Mouse (Mus musculus) bone marrow, adult 2 months (tissue): ENCODE data around the gene Adgrg1. TPM values are rescaled to one million over a fixed set of nuclear protein-coding genes. Genes with fewer than 3 reads are reported as not detected.

ENCODE experiments used
- H3K27ac ChIP-seq: fragments of 200-500 bp; 2 replicates; pipeline ENCODE4 v1.5.1; 2012; ENCODE audit warnings: low read depth, mild to moderate bottlenecking, control low read depth, inconsistent platforms, low read length; ENCODE audit not compliant: control insufficient read depth, poor library complexity, insufficient read depth
- H3K4me1 ChIP-seq: fragments of 200-500 bp; 2 replicates; pipeline ENCODE4 v1.6.1; 2011; ENCODE audit warnings: low read length; ENCODE audit not compliant: control insufficient read depth, insufficient read depth
- H3K4me3 ChIP-seq: fragments of 200-500 bp; replicated peaks from 2 replicates; pipeline ENCODE3; 2011; ENCODE audit warnings: mild to moderate bottlenecking, low read depth, low read length, control low read depth; ENCODE audit not compliant: control insufficient read depth
- CTCF ChIP-seq: fragments of 200-500 bp; IDR thresholded peaks from 2 replicates; pipeline ENCODE4 v1.5.1; 2011; ENCODE audit warnings: low read length, control low read depth; ENCODE audit not compliant: control insufficient read depth, insufficient read depth
- POLR2A ChIP-seq: fragments of 200-500 bp; IDR thresholded peaks from 2 replicates; pipeline ENCODE4 v1.6.1; 2011; ENCODE audit warnings: low read depth, mild to moderate bottlenecking, control low read depth, low read length, borderline replicate concordance; ENCODE audit not compliant: control insufficient read depth
- WGBS: fragments of 180-500 bp; shearing (Covaris S2); methylation state at CpG from one replicate; pipeline ENCODE4 v1.1.7; 2018; 5-methylcytosine and 5-hydroxymethylcytosine counted together
- polyA plus RNA-seq: library from polyadenylated mRNA; stranded (reverse); fragments of >200 nt; gene quantifications from 2 replicates; pipeline ENCODE4 v1.2.4, GENCODE M21; 2011; ENCODE audit warnings: low replicate concordance; ENCODE audit not compliant: missing spikeins, insufficient read depth, insufficient read length

Gene Adgrg1
- polyA plus RNA-seq, 1 experiment, result 41.3 TPM

- no peak overlapping the region for H3K4me3 ChIP-seq
- TF ChIP-seq POLR2A, result no peak
- TF ChIP-seq CTCF, result no peak
- 30% methylated on average over 1 of the region's 1 CpGs for WGBS
- no peak overlapping the region for H3K27ac ChIP-seq
- peaks cover 10% of the 10 kb centered on the region for H3K4me1 ChIP-seq
Observed at GRCm38 (mm10) chr8:94994510-94994909, 20.0 kb downstream of the Adgrg1 start.

- Histone ChIP-seq H3K4me3 (no peak overlapping the region), H3K4me1 (peaks cover 7% of the 10 kb centered on the region), H3K27ac (no peak overlapping the region)
- TF ChIP-seq CTCF (no peak), POLR2A (no peak)
- WGBS, result 26% methylated on average over 5 of the region's 5 CpGs
Observed at GRCm38 (mm10) chr8:94995336-94995893, 20.9 kb downstream of the Adgrg1 start.

GRCm38 (mm10) chr8:94996037-94996436, 21.5 kb downstream of the Adgrg1 start:
- H3K4me3 ChIP-seq, result no peak overlapping the region
- WGBS, result 55% methylated on average over 12 of the region's 12 CpGs
- H3K4me1 ChIP-seq, result peaks cover 7% of the 10 kb centered on the region
- H3K27ac ChIP-seq, result no peak overlapping the region
- TF ChIP-seq POLR2A, result no peak
- no peak for TF ChIP-seq CTCF

GRCm38 (mm10) chr8:94996899-94997856, 22.6 kb downstream of the Adgrg1 start:
- H3K27ac ChIP-seq, result no peak overlapping the region
- no peak for TF ChIP-seq CTCF
- no peak for TF ChIP-seq POLR2A
- no peak overlapping the region for H3K4me3 ChIP-seq
- H3K4me1 ChIP-seq, result peaks cover 6% of the 10 kb centered on the region
- 46% methylated on average over 6 of the region's 6 CpGs for WGBS

- Histone ChIP-seq H3K4me3 (no peak overlapping the region), H3K4me1 (peaks cover 6% of the 10 kb centered on the region), H3K27ac (no peak overlapping the region)
- TF ChIP-seq POLR2A (no peak), CTCF (no peak)
- 56% methylated on average over 6 of the region's 6 CpGs for WGBS
Observed at GRCm38 (mm10) chr8:94997857-94998243, 23.3 kb downstream of the Adgrg1 start.

GRCm38 (mm10) chr8:94998431-94998830, 23.9 kb downstream of the Adgrg1 start:
- no peak overlapping the region for H3K27ac ChIP-seq
- no peak overlapping the region for H3K4me3 ChIP-seq
- WGBS, result 26% methylated on average over 2 of the region's 2 CpGs
- peaks cover 4% of the 10 kb centered on the region for H3K4me1 ChIP-seq
- TF ChIP-seq POLR2A, result no peak
- TF ChIP-seq CTCF, result no peak

GRCm38 (mm10) chr8:94999004-94999403, 24.5 kb downstream of the Adgrg1 start:
- WGBS, result 56% methylated on average over 6 of the region's 6 CpGs
- peaks cover 4% of the 10 kb centered on the region for H3K4me1 ChIP-seq
- no peak for TF ChIP-seq CTCF
- TF ChIP-seq POLR2A, result no peak
- no peak overlapping the region for H3K4me3 ChIP-seq
- no peak overlapping the region for H3K27ac ChIP-seq

- Histone ChIP-seq H3K27ac (no peak overlapping the region), H3K4me3 (no peak overlapping the region), H3K4me1 (peaks cover 1% of the 10 kb centered on the region)
- TF ChIP-seq POLR2A, result no peak
- no peak for TF ChIP-seq CTCF
- 40% methylated on average over 6 of the region's 6 CpGs for WGBS
Observed at GRCm38 (mm10) chr8:94999956-95000355, 25.4 kb downstream of the Adgrg1 start.

- TF ChIP-seq POLR2A, result no peak
- no peak overlapping the region for H3K27ac ChIP-seq
- H3K4me1 ChIP-seq, result peaks cover 1% of the 10 kb centered on the region
- H3K4me3 ChIP-seq, result no peak overlapping the region
- WGBS, result 11% methylated on average over 5 of the region's 5 CpGs
Observed at GRCm38 (mm10) chr8:95000684-95001083, 26.1 kb downstream of the Adgrg1 start.
